Mouse (Mus musculus): ENCODE data around the gene Dact2. TPM values are rescaled to one million over a fixed set of nuclear protein-coding genes. Genes with fewer than 3 reads are reported as not detected.

Gene Dact2
- polyA plus RNA-seq (2012; ENCODE audit: insufficient read depth, insufficient read length, missing spikeins): 3.0 and 3.4 TPM in 2 replicates

DNA sequence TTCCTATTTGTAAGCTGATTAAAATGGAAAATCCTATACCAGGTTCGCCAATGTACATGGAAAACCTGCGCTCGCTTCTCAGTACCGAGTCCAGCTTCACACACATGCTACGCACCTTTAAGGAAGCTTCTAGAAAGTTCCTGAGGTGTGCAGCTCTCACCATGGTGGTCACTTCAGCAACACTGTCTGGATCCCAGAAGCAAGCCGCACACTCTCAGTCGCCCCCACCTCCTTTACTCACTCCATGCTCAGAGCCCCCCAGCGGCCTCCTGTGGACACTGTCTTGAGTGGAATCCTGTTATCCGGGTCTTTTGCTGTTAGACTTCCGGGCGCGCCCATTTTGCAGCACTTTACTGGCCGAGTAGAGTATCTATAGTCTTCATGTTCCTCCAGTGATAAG is at the start of gene Dact2:
Gene Dact2 (minus strand): TSS at position 244 of the 400 bp plus-strand sequence.
- Histone ChIP-seq H3K4me1 (ENCODE audit: control insufficient read depth, insufficient read depth, insufficient read length, low read length) (no peaks in the 10 kb centered on the region), H3K4me3 (ENCODE audit: insufficient read depth, low read depth, low read length) (peak within 1 kb of the TSS; percentile 50), H3K27ac (replicated peaks; ENCODE audit: low read depth, low read length) (no peak within 1 kb of the TSS)

DNA sequence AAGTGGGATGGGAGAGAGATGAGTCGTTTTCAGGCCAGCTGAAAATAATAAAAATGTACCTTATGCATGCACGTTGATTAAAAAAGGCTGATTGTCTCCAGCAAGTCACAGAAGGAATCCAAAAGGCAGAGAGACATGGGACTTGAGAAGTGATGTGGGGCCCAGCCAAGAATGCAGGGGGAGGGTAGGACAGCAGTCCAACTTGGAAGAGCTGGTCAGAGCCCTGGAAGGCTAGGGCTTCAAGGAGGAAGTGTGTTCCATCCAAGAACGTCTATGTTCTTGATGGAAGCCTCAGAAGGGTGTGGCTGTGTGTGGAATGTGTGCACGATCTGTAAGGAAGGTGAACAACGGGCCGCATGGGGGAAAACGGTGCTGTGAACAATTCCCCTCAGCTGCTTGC is 48.4 kb upstream of the Dact2 start:
- no peak overlapping the region for H3K27ac ChIP-seq (replicated peaks; ENCODE audit: low read depth, low read length)
- H3K4me3 ChIP-seq (ENCODE audit: insufficient read depth, low read depth, low read length): no peak overlapping the region

DNA sequence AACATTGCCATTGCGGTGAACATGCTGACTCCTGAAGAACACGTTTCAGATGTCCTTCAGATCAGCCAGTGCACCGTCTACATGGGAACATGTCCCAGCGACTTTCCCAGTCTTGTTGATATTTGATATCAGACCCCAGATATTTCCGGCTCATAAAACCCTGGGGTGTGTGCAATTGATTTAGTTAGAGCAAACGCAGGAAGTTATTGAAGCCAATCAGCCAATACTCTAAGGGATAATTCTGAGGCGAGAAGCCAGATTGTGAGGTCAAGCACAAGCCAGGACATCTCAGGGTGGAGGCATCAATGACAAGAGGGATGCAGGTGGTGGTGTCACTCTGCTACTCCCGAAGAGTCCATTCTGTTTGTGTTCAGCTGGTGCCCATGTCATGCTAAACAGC is 46.3 kb upstream of the Dact2 start:
- Histone ChIP-seq H3K4me1 (ENCODE audit: control insufficient read depth, insufficient read depth, insufficient read length, low read length) (no peaks in the 10 kb centered on the region), H3K27ac (replicated peaks; ENCODE audit: low read depth, low read length) (no peak overlapping the region), H3K4me3 (ENCODE audit: insufficient read depth, low read depth, low read length) (no peak overlapping the region)

More for the DNA sequence above, 48.4 kb upstream of the Dact2 start:
- no peaks in the 10 kb centered on the region for H3K4me1 ChIP-seq (ENCODE audit: control insufficient read depth, insufficient read depth, insufficient read length, low read length)

DNA sequence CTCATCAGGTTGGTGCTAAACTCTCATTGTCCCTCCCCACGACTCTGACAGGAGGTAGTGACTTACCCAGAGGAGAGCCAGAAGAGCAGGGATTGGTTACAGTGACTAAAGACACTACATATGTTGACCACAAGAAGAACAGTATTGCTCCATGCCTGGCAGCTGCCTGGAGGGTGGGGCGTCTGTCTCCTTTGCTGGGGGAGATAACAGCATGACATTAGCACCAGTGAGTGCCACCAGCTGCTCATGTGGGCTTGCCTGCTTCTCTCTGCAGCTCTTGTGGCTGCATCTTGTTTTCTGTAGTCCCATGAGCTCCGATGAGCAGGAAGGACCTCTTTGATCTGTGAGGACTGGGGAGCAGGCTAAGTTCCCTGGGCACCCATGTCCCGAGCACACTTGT is 45.5 kb upstream of the Dact2 start:
- H3K4me1 ChIP-seq (ENCODE audit: control insufficient read depth, insufficient read depth, insufficient read length, low read length): no peaks in the 10 kb centered on the region
- no peak overlapping the region for H3K4me3 ChIP-seq (ENCODE audit: insufficient read depth, low read depth, low read length)

DNA sequence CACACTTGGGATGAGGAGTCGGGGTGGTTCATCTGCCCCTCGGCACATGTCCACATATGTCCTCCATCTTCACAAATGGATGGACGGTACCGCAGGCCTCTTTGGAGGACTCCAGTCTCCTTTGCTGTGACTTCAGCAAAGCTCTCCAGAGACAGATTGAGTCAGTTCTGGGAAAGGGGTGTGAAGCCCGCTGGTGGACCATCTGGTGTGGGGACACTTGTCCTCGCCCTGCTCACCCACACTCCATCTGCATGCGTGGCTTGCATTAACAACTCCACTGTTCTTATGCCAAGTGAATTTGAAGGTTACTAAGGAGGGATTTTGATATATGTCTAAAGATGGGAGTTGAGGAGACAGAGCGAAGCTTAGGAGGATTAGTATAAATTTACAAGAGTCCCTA is 43.8 kb upstream of the Dact2 start:
- Histone ChIP-seq H3K4me3 (ENCODE audit: insufficient read depth, low read depth, low read length) (no peak overlapping the region), H3K27ac (replicated peaks; ENCODE audit: low read depth, low read length) (no peak overlapping the region), H3K4me1 (ENCODE audit: control insufficient read depth, insufficient read depth, insufficient read length, low read length) (no peaks in the 10 kb centered on the region)

More for the DNA sequence above, 45.5 kb upstream of the Dact2 start:
- H3K27ac ChIP-seq (replicated peaks; ENCODE audit: low read depth, low read length): no peak overlapping the region

DNA sequence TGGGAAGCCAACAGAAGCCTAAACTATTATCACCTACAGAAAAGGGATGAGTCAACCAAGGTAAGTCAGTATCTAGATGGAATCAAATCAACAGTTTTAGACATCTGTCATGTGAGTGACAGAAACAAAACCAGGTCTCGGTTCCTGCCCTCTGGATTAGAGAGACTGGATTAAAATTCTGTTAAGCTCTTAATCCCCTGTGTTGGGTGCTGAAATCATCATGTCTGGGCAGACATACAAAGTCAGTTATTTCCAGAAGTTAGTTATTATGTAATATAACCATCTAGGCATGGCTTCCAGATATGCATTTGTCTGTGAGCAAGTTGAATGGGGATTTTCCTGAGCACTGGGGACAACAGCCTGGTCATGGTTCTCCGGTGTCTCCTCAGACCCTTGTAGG is 42.2 kb upstream of the Dact2 start:
- Histone ChIP-seq H3K4me3 (ENCODE audit: insufficient read depth, low read depth, low read length) (no peak overlapping the region), H3K4me1 (ENCODE audit: control insufficient read depth, insufficient read depth, insufficient read length, low read length) (no peaks in the 10 kb centered on the region), H3K27ac (replicated peaks; ENCODE audit: low read depth, low read length) (no peak overlapping the region)

DNA sequence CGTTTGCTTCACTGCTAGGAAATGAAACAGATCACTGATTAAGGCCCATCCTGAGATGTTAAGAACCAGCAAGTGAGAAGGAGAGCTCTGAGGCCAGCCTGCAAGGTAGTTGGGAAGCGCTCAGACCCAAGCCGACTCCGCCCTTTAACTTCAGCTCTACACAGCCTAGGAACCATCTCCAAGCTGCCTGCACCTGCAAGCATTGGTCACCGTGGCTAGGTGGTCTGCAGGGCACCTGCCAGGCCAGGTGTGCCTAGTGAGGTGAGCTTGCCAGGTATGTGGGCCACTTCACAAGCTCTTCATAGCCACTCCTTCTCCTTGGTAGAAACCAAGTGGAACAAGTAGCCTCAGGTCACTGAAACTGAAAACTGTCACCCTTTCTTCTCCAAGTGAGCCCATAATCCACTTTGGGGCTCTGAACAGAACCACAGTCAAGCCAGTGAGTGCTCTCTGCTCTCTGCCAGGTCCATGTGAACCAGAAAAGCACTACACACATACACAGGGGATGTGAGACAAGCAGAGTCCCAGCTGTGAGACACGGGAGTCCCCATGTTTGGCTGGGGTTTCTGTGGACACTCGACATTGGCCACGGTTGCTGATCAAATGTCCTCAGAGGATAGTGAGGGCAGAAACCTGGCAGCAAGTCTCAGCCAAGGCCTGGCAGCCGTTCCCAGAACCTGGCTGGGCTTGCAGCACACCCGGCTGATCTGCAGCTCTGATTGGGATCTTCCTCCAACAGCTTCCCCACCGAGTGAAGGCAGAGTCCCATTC is 40.3 kb upstream of the Dact2 start:
- Histone ChIP-seq H3K27ac (replicated peaks; ENCODE audit: low read depth, low read length) (no peak overlapping the region), H3K4me3 (ENCODE audit: insufficient read depth, low read depth, low read length) (no peak overlapping the region), H3K4me1 (ENCODE audit: control insufficient read depth, insufficient read depth, insufficient read length, low read length) (no peaks in the 10 kb centered on the region)

DNA sequence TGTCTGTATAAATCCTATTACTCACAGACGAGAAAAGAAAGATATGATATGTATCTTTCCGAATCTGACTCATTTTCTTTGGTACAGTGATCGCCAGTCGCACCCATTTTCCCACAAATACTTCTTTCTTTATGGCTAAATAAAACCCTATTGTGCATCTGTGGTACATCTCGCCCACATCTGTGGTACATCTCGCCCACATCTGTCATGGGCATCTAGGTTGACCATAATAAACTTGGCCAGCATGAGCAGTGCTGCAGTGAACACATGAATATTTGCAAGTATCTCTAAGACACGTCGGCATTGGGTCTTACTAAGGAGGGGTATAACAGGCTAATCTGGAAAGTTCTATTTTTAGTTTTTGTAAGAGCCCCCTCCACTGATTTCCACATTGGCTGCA is 38.5 kb upstream of the Dact2 start:
- Histone ChIP-seq H3K27ac (replicated peaks; ENCODE audit: low read depth, low read length) (no peak overlapping the region), H3K4me1 (ENCODE audit: control insufficient read depth, insufficient read depth, insufficient read length, low read length) (no peaks in the 10 kb centered on the region), H3K4me3 (ENCODE audit: insufficient read depth, low read depth, low read length) (no peak overlapping the region)

DNA sequence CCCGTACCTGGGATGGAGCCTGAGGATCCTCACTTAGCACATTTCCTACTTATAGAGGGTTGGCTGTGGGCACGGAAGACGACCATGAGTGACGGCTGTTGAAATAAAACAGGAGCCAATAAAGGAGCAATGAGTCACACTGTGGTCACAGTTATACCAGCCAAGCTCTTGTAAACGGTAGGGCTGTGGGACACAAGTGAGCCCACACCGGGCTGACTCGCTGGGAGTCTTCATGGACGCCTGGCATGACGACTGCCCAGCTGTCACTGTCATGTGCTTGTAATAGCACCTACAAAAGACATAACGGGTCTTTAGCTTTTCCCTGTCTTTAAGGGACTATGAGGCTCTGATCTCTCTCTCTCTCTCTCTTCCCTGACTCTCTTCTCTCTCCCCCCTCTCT is 35.9 kb upstream of the Dact2 start:
- H3K4me3 ChIP-seq (ENCODE audit: insufficient read depth, low read depth, low read length): no peak overlapping the region
- H3K27ac ChIP-seq (replicated peaks; ENCODE audit: low read depth, low read length): no peak overlapping the region
- H3K4me1 ChIP-seq (ENCODE audit: control insufficient read depth, insufficient read depth, insufficient read length, low read length): no peaks in the 10 kb centered on the region

DNA sequence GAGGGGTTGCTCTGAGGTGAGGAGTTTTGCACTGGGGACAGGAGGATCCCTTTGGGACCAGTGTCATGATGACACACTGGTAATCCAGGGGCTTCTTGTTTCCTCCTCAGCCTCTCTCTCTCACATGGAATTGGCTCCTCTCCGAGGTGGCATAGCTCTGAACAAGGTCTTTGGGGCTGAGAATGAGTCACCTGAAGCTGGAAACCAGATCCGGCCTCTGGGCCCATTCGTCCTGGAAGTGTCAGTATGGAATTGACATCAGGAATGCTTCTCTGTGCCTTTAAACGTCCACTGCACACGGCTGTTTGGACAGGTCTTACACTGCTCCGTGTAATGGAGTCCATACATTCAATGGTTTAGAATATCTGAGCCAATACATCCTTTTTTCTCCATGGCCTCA is 33.0 kb upstream of the Dact2 start:
- Histone ChIP-seq H3K4me3 (ENCODE audit: insufficient read depth, low read depth, low read length) (no peak overlapping the region), H3K4me1 (ENCODE audit: control insufficient read depth, insufficient read depth, insufficient read length, low read length) (no peaks in the 10 kb centered on the region), H3K27ac (replicated peaks; ENCODE audit: low read depth, low read length) (no peak overlapping the region)

DNA sequence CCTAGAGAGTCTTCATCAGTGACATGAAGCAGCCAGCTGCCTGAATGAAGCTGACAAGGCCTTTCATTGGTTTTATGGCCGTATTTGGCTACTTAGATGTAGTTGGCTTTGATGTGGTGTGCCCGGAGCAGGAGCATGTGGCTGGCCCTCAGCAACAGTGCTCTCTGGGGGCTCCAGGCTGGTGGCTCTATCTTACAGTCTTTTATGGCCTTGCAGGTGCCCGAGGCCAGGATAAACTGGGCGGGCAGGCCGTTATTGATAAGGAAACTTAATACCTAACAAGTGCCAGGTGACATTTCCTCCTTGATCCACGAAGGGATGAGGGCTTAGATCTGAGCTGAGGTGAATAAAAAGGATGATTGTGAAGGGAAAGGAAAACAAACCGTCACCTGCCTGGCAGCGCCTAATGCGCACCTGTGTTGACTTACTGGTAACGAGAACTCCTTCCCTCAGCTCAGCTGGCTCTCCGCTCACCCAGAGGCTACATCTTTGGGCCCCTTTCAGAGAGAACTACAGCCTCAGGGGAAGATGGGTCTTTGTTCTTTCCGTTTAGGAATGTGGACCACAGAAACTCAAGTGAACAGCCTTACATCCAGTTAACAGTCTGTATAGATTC is 30.8 kb upstream of the Dact2 start:
- H3K27ac ChIP-seq (replicated peaks; ENCODE audit: low read depth, low read length): no peak overlapping the region
- no peak overlapping the region for H3K4me3 ChIP-seq (ENCODE audit: insufficient read depth, low read depth, low read length)
- H3K4me1 ChIP-seq (ENCODE audit: control insufficient read depth, insufficient read depth, insufficient read length, low read length): no peaks in the 10 kb centered on the region

DNA sequence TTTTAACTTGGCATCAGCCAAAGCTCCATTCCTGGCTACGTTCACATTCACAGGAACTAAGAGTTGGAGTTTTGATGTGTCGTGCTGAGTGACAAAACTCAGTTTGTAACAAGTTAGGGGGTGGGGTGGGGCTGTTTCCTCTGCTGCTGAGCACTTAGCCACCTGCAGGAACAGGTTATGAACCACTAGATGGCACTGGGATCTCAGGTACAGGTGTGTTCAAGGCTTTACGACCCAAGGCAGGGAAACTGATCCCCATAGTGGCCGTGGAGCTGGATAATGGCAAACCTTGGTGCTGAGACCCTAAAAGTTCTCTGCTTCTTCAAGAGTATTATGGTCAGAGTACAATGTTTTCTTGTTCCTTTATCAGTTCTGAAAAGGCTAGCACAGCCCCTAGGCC is 29.6 kb upstream of the Dact2 start:
- Histone ChIP-seq H3K27ac (replicated peaks; ENCODE audit: low read depth, low read length) (no peak overlapping the region), H3K4me1 (ENCODE audit: control insufficient read depth, insufficient read depth, insufficient read length, low read length) (no peaks in the 10 kb centered on the region), H3K4me3 (ENCODE audit: insufficient read depth, low read depth, low read length) (no peak overlapping the region)

DNA sequence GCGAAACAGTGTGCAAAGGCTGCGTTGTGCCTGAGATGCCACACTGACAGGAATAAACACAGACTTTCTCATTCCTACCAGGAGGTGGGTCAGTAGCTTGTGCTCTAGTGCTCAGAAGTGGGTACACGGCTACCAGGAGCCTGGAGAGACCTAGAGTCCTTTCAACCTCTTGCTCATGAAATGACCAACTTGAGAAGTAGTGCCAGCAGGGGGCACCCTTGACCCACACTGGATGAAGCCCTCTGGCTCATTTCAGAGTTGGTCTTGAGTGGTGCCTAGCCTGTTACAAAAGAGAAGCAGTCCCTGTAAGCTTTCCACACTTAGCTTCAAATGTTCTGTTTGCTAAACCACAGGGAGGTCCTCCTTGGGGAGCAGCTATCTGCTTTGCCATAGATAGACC is 28.5 kb upstream of the Dact2 start:
- Histone ChIP-seq H3K4me3 (ENCODE audit: insufficient read depth, low read depth, low read length) (no peak overlapping the region), H3K27ac (replicated peaks; ENCODE audit: low read depth, low read length) (no peak overlapping the region), H3K4me1 (ENCODE audit: control insufficient read depth, insufficient read depth, insufficient read length, low read length) (no peaks in the 10 kb centered on the region)

DNA sequence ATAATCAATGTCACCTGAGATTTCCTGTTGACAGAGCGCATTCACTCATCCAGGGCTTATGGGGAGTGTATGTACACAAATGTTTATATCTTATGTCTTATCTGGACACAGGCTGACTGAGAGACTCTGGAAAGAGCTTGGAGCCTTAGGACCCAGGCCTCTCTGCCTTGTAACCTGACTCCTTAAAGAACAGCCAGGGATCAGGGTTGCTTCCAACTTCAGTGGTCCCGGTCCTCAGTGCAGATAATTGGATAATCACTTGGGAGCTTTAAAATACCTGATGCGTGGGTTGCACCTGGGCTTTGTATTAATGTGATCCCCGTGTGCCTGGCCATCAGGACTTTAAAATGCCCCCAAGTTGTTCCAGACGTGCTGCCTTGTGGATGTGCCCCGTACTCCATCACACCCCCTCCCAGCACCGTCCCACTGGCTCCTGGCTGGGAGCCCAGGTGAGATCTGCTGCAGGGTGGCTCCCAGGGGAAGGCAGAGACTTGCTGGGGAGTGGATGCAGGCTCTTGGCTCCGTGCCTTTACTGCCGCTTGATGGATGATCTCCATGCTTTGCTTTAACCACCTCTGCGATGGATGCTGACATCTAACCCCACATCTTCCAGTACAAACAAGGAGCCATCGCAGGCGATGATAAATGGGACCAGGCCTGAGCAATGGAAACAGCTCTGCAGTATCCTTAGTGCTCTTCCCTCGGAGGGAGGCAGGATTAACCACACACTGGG is 26.8 kb upstream of the Dact2 start:
- H3K27ac ChIP-seq (replicated peaks; ENCODE audit: low read depth, low read length): no peak overlapping the region
- no peak overlapping the region for H3K4me3 ChIP-seq (ENCODE audit: insufficient read depth, low read depth, low read length)
- H3K4me1 ChIP-seq (ENCODE audit: control insufficient read depth, insufficient read depth, insufficient read length, low read length): no peaks in the 10 kb centered on the region

DNA sequence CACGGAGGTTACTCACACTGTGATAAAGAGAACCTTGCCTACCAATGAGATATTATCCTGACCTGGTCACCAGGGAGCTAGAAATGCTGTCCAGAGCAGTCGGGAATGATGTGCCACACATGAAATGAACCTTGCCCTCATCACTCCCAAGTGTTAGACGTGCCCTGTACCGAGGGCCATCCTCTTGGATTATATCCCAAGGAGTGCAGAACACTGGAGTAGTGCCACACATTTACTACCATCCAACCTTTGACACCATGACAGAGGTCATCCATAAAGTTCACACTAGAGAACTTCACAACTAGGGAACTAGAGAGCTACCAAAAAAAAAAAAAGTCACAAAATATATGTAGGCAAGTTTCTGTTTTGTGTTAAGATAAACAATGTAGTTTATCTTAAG is 24.3 kb upstream of the Dact2 start:
- Histone ChIP-seq H3K27ac (replicated peaks; ENCODE audit: low read depth, low read length) (no peak overlapping the region), H3K4me3 (ENCODE audit: insufficient read depth, low read depth, low read length) (no peak overlapping the region), H3K4me1 (ENCODE audit: control insufficient read depth, insufficient read depth, insufficient read length, low read length) (no peaks in the 10 kb centered on the region)
